Mouse (Mus musculus) heart, adult 2 months (tissue): ENCODE measurements at regions not wholly inside any gene's neighbourhood (a gene's known extent, or its start where the extent isn't known, plus 50 kb on each side); places are given as distances from the start of the nearest gene placed in this dataset.

ENCODE experiments used
- DNase-seq, 2 experiments: peaks; one replicate each; pipeline ENCODE4 v3.0.0; 2021
- H3K27ac ChIP-seq: fragments of 200-600 bp; 2 replicates; pipeline ENCODE4 v1.8.1; 2022
- H3K27me3 ChIP-seq: fragments of 200-500 bp; 2 replicates; pipeline ENCODE4 v1.6.1; 2012; ENCODE audit warnings: mild to moderate bottlenecking, low read length, inconsistent platforms, mixed read lengths; ENCODE audit not compliant: control insufficient read depth, insufficient read depth
- H3K36me3 ChIP-seq: fragments of 200-500 bp; 2 replicates; pipeline ENCODE4 v1.6.1; 2012; ENCODE audit warnings: low read length, inconsistent platforms; ENCODE audit not compliant: control insufficient read depth, insufficient read depth
- H3K4me1 ChIP-seq: fragments of 200-500 bp; 2 replicates; pipeline ENCODE4 v1.6.1; 2011; ENCODE audit warnings: low read length; ENCODE audit not compliant: control insufficient read depth, insufficient read depth
- H3K4me3 ChIP-seq: fragments of 200-600 bp; 2 replicates; pipeline ENCODE4 v1.8.1; 2022
- H3K79me2 ChIP-seq: fragments of 200-500 bp; replicated peaks from 2 replicates; pipeline ENCODE4 v1.6.1; 2012; ENCODE audit warnings: mild to moderate bottlenecking, inconsistent platforms, low read length, moderate library complexity, mixed read lengths; ENCODE audit not compliant: control insufficient read depth, insufficient read depth
- H3K9ac ChIP-seq: fragments of 200-500 bp; 2 replicates; pipeline ENCODE4 v1.6.1; 2012; ENCODE audit warnings: low read depth, mild to moderate bottlenecking, control low read depth, inconsistent platforms, low read length, mixed read lengths
- CTCF ChIP-seq: fragments of 200-600 bp; IDR thresholded peaks from 2 replicates; pipeline ENCODE4 v1.8.1; 2022; ENCODE audit warnings: antibody characterized with exemption, mild to moderate bottlenecking, moderate library complexity
- EP300 ChIP-seq: fragments of 200-500 bp; IDR thresholded peaks from 2 replicates; pipeline ENCODE4 v1.6.1; 2011; ENCODE audit warnings: low read depth, low read length, control low read depth; ENCODE audit not compliant: insufficient read depth
- POLR2A ChIP-seq: fragments of 200-500 bp; IDR thresholded peaks from 2 replicates; pipeline ENCODE4 v1.6.1; 2011; ENCODE audit warnings: mild to moderate bottlenecking, low read depth, low read length, control low read depth; ENCODE audit not compliant: insufficient read depth
- WGBS: fragments of 180-500 bp; shearing (Covaris S2); methylation state at CpG from one replicate; pipeline ENCODE4 v1.1.7; 2018; 5-methylcytosine and 5-hydroxymethylcytosine counted together
- intact Hi-C: fragments of 180-260 bp; cut with DNase I; formaldehyde crosslinking; loops from one replicate; pipeline ENCODE4 v1.15.1; 2025

- no peaks in the 10 kb centered on the region for H3K27me3 ChIP-seq
- no peak overlapping the region for H3K9ac ChIP-seq
- no peaks in the 10 kb centered on the region for H3K4me1 ChIP-seq
- intact Hi-C loops: no loop called here
- H3K79me2 ChIP-seq: no peaks in the 10 kb centered on the region
- no peak overlapping the region for H3K27ac ChIP-seq
- no peak overlapping the region for H3K4me3 ChIP-seq
- 89% methylated on average over 28 of the region's 28 CpGs for WGBS
- no peaks in the 10 kb centered on the region for H3K36me3 ChIP-seq
- DNase-seq: no peak
- TF ChIP-seq CTCF (no peak), POLR2A (no peak), EP300 (no peak)
These were observed 123.6 kb downstream of the Qrsl1 start for GRCm38 (mm10) chr10:43777612-43778600.

GRCm38 (mm10) chr10:43780571-43780970, 121.0 kb downstream of the Qrsl1 start:
- Histone ChIP-seq H3K4me1 (no peaks in the 10 kb centered on the region), H3K27ac (no peak overlapping the region), H3K9ac (no peak overlapping the region), H3K79me2 (no peaks in the 10 kb centered on the region), H3K27me3 (no peaks in the 10 kb centered on the region), H3K36me3 (no peaks in the 10 kb centered on the region), H3K4me3 (no peak overlapping the region)
- intact Hi-C loops: no loop called here
- WGBS: 88% methylated on average over 4 of the region's 4 CpGs
- DNase-seq: no peak
- TF ChIP-seq POLR2A: no peak
- no peak for TF ChIP-seq CTCF
- TF ChIP-seq EP300: no peak

- H3K4me1 ChIP-seq: no peaks in the 10 kb centered on the region
- H3K27me3 ChIP-seq: no peaks in the 10 kb centered on the region
- WGBS: 92% methylated on average over 3 of the region's 3 CpGs
- intact Hi-C loops: no loop called here
- H3K36me3 ChIP-seq: no peaks in the 10 kb centered on the region
- DNase-seq: no peak
- no peak overlapping the region for H3K9ac ChIP-seq
- H3K79me2 ChIP-seq: no peaks in the 10 kb centered on the region
- H3K27ac ChIP-seq: no peak overlapping the region
- no peak overlapping the region for H3K4me3 ChIP-seq
- TF ChIP-seq POLR2A: no peak
- TF ChIP-seq EP300: no peak
- TF ChIP-seq CTCF: no peak
These were observed 118.2 kb downstream of the Qrsl1 start for GRCm38 (mm10) chr10:43783304-43783703.

- intact Hi-C loops: no loop called here
- no peaks in the 10 kb centered on the region for H3K79me2 ChIP-seq
- H3K9ac ChIP-seq: no peak overlapping the region
- DNase-seq: no peak
- 82% methylated on average over 4 of the region's 4 CpGs for WGBS
- no peaks in the 10 kb centered on the region for H3K36me3 ChIP-seq
- no peak overlapping the region for H3K4me3 ChIP-seq
- TF ChIP-seq CTCF: no peak
- TF ChIP-seq EP300: no peak
- no peak for TF ChIP-seq POLR2A
- H3K27me3 ChIP-seq: no peaks in the 10 kb centered on the region
- no peak overlapping the region for H3K27ac ChIP-seq
- H3K4me1 ChIP-seq: no peaks in the 10 kb centered on the region
These were observed 110.8 kb downstream of the Qrsl1 start for GRCm38 (mm10) chr10:43790780-43791179.

- TF ChIP-seq EP300 (no peak), CTCF (no peak)
- H3K9ac ChIP-seq: no peak overlapping the region
- H3K36me3 ChIP-seq: no peaks in the 10 kb centered on the region
- no peaks in the 10 kb centered on the region for H3K79me2 ChIP-seq
- 85% methylated on average over 4 of the region's 4 CpGs for WGBS
- no peaks in the 10 kb centered on the region for H3K4me1 ChIP-seq
- no peak for DNase-seq
- H3K27me3 ChIP-seq: no peaks in the 10 kb centered on the region
- H3K27ac ChIP-seq: no peak overlapping the region
- intact Hi-C loops: no loop called here
- H3K4me3 ChIP-seq: no peak overlapping the region
These were observed 110.0 kb downstream of the Qrsl1 start for GRCm38 (mm10) chr10:43791525-43792021.

GRCm38 (mm10) chr10:43792618-43793017, 108.9 kb downstream of the Qrsl1 start:
- TF ChIP-seq CTCF (no peak), POLR2A (no peak), EP300 (no peak)
- 78% methylated on average over 3 of the region's 3 CpGs for WGBS
- DNase-seq: no peak
- no peaks in the 10 kb centered on the region for H3K4me1 ChIP-seq
- no peaks in the 10 kb centered on the region for H3K36me3 ChIP-seq
- H3K27me3 ChIP-seq: no peaks in the 10 kb centered on the region
- intact Hi-C loops: no loop called here
- no peaks in the 10 kb centered on the region for H3K79me2 ChIP-seq
- no peak overlapping the region for H3K27ac ChIP-seq
- H3K4me3 ChIP-seq: no peak overlapping the region
- no peak overlapping the region for H3K9ac ChIP-seq
